Mouse (Mus musculus): ENCODE measurements around the gene Srsf6.

Srsf6 gene

GRCm38 (mm10) chr2:162934421-162934820, 3.1 kb downstream of the Srsf6 start:
- DNase-seq: no peak

- no peak for DNase-seq
Measured at GRCm38 (mm10) chr2:162935700-162936099, 4.4 kb downstream of the Srsf6 start.

- DNase-seq: no peak
Measured at GRCm38 (mm10) chr2:162939562-162939961, 8.2 kb downstream of the Srsf6 start.

- DNase-seq: peak; percentile 48
Measured at GRCm38 (mm10) chr2:162943148-162943846, 12.0 kb downstream of the Srsf6 start, which contains the start of gene L3mbtl1. Gene L3mbtl1 (plus strand): TSS chr2:162943472.

- DNase-seq: no peak
Measured at GRCm38 (mm10) chr2:162943931-162944330, 12.6 kb downstream of the Srsf6 start.

GRCm38 (mm10) chr2:162946964-162947363, 15.6 kb downstream of the Srsf6 start:
- DNase-seq: no peak

GRCm38 (mm10) chr2:162947736-162948135, 16.4 kb downstream of the Srsf6 start:
- no peak for DNase-seq

- no peak for DNase-seq
Measured at GRCm38 (mm10) chr2:162948221-162948620, 16.9 kb downstream of the Srsf6 start.

- DNase-seq: no peak
Measured at GRCm38 (mm10) chr2:162950776-162951175, 19.4 kb downstream of the Srsf6 start.

GRCm38 (mm10) chr2:162956843-162957242, 25.5 kb downstream of the Srsf6 start:
- DNase-seq: no peak

GRCm38 (mm10) chr2:162961321-162961720, 30.0 kb downstream of the Srsf6 start:
- no peak for DNase-seq

- DNase-seq: no peak
Measured at GRCm38 (mm10) chr2:162966734-162967133, 35.4 kb downstream of the Srsf6 start.

GRCm38 (mm10) chr2:162968357-162968756, 37.0 kb downstream of the Srsf6 start:
- DNase-seq: peak; percentile 66

- DNase-seq: no peak
Measured at GRCm38 (mm10) chr2:162969101-162969500, 37.8 kb downstream of the Srsf6 start.

- no peak for DNase-seq
Measured at GRCm38 (mm10) chr2:162970896-162971295, 39.6 kb downstream of the Srsf6 start.

- DNase-seq: no peak
Measured at GRCm38 (mm10) chr2:162972752-162973151, 41.4 kb downstream of the Srsf6 start.

- DNase-seq: no peak
Measured at GRCm38 (mm10) chr2:162973206-162973605, 41.9 kb downstream of the Srsf6 start.

- DNase-seq: no peak
Measured at GRCm38 (mm10) chr2:162973637-162974036, 42.3 kb downstream of the Srsf6 start.

GRCm38 (mm10) chr2:162975157-162975775, 43.9 kb downstream of the Srsf6 start:
- DNase-seq: no peak

- no peak for DNase-seq
Measured at GRCm38 (mm10) chr2:162976001-162976400, 44.7 kb downstream of the Srsf6 start.

GRCm38 (mm10) chr2:162984381-162984780, 53.1 kb downstream of the Srsf6 start:
- no peak for DNase-seq

GRCm38 (mm10) chr2:162985923-162986322, 54.6 kb downstream of the Srsf6 start:
- DNase-seq: no peak

All from thymus, postnatal 4 days (tissue).